Mouse (Mus musculus): Measurements from ENCODE around the gene Myh2. TPM values are rescaled to one million over a fixed set of nuclear protein-coding genes. Genes with fewer than 3 reads are reported as not detected.

Gene Myh2
- polyA plus RNA-seq, 1 experiment from 2014 or later, result not detected

DNA sequence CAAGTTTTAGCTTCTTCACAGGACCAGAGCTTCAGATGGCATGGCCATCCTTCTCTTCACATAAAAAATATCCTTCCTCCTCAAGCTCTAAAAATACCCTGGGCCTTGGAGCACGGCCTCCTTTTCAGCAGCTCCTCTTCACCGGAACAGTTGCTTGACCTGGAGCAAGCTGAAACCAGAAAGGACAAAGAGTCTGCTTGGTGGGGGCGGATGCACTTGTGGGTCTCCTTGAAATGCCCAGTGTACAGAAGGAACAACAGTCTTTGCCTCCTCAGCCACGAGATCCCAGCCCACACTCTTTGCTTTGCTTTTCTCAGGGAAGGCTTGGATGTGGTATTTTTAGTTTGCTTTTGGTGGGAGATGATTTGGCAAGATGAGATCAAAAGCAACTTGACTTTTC, 7.1 kb upstream of the Myh2 start:
- Histone ChIP-seq H3K9ac (replicated peaks; ENCODE audit: low read depth, low read length) (no peak overlapping the region), H3K36me3 (ENCODE audit: control insufficient read depth, insufficient read depth, low read length) (no peaks in the 10 kb centered on the region), H3K4me3 (ENCODE audit: low read depth, low read length) (no peak overlapping the region), H3K4me1 (ENCODE audit: control insufficient read depth, insufficient read depth, low read length) (no peaks in the 10 kb centered on the region), H3K27ac (ENCODE audit: low read length) (no peak overlapping the region), H3K9me3 (ENCODE audit: control insufficient read depth, low read depth, low read length) (no peaks in the 10 kb centered on the region), H3K27me3 (ENCODE audit: control insufficient read depth, insufficient read depth, low read length) (no peaks in the 10 kb centered on the region), H3K4me2 (replicated peaks; ENCODE audit: low read depth, low read length) (no peak overlapping the region)
- 84% methylated on average over 4 of the region's 4 CpGs for WGBS
- ATAC-seq (ENCODE audit: insufficient number of reproducible peaks, insufficient read depth, low FRiP score, low read depth), result no peak

DNA sequence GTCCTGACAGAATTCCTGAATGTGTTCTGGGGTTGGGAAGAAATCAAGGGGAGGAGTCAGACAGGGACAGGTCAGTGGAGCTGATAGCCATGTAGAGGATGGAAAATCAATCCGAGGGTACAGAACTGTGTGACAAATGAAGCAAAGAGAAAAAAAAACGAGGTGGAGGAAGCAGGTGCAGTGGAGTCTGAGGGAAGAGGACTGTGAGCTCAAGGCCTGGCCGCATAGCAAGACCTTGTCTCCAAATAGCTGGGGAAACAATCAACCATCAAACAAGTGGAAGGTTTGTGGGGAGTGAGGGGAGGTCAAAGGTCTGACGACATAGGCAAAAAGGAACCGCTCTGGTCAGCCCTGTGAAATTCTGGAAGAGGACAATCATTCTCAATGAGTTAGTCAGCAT, 6.0 kb upstream of the Myh2 start:
- Histone ChIP-seq H3K27me3 (ENCODE audit: control insufficient read depth, insufficient read depth, low read length) (no peaks in the 10 kb centered on the region), H3K4me3 (ENCODE audit: low read depth, low read length) (no peak overlapping the region), H3K9ac (replicated peaks; ENCODE audit: low read depth, low read length) (no peak overlapping the region), H3K27ac (ENCODE audit: low read length) (no peak overlapping the region), H3K4me1 (ENCODE audit: control insufficient read depth, insufficient read depth, low read length) (no peaks in the 10 kb centered on the region), H3K36me3 (ENCODE audit: control insufficient read depth, insufficient read depth, low read length) (no peaks in the 10 kb centered on the region), H3K4me2 (replicated peaks; ENCODE audit: low read depth, low read length) (no peak overlapping the region), H3K9me3 (ENCODE audit: control insufficient read depth, low read depth, low read length) (no peaks in the 10 kb centered on the region)
- no peak for ATAC-seq (ENCODE audit: insufficient number of reproducible peaks, insufficient read depth, low FRiP score, low read depth)
- WGBS, result 56% methylated on average over 5 of the region's 5 CpGs

DNA sequence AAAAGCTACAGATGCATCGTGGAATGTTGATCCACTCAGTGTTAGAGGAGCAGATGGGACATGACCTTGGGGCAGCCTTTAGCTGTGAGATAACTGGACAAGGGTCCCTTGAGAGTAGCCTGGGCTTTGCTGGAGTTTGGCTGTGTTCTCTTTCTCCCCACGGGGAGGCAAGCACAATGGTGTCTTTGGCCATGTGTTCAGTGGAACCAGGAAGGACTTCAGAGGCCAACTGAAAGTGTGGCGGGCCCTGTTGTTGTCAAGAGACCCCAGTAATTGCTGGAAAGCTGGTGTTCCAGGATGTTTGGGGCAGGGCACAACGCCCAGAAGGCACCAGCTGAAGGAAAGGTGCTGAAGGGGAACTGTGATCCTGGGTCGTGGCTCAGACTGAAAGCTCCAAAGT, 1.5 kb upstream of the Myh2 start:
- H3K4me1 ChIP-seq (ENCODE audit: control insufficient read depth, insufficient read depth, low read length), result no peaks in the 10 kb centered on the region
- H3K36me3 ChIP-seq (ENCODE audit: control insufficient read depth, insufficient read depth, low read length), result no peaks in the 10 kb centered on the region
- no peak overlapping the region for H3K9ac ChIP-seq (replicated peaks; ENCODE audit: low read depth, low read length)
- H3K9me3 ChIP-seq (ENCODE audit: control insufficient read depth, low read depth, low read length), result no peaks in the 10 kb centered on the region
- H3K27ac ChIP-seq (ENCODE audit: low read length), result no peak overlapping the region
- ATAC-seq (ENCODE audit: insufficient number of reproducible peaks, insufficient read depth, low FRiP score, low read depth), result no peak
- no peak overlapping the region for H3K4me2 ChIP-seq (replicated peaks; ENCODE audit: low read depth, low read length)
- H3K27me3 ChIP-seq (ENCODE audit: control insufficient read depth, insufficient read depth, low read length), result no peaks in the 10 kb centered on the region
- 56% methylated on average over 5 of the region's 5 CpGs for WGBS
- H3K4me3 ChIP-seq (ENCODE audit: low read depth, low read length), result no peak overlapping the region

DNA sequence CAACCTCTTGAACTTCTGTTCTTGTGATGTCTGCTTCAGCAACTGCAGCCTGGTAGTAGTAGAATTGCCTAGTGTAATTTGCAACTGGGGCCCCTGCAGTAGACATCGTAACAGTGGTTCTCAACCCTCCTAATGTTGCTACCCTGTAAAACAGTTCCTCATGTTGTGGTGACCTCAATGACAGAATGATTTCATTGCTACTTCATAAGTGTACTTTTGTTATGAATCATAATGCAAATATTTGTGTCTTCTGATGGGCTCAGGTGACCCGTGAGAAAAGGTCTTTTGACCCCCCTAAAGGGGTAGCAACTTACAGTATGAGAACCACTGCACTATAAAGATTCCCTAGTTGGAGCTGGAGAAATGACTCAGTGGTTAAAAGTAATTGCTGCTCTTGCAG, 1.6 kb downstream of the Myh2 start:
- Histone ChIP-seq H3K4me1 (ENCODE audit: control insufficient read depth, insufficient read depth, low read length) (no peaks in the 10 kb centered on the region), H3K4me2 (replicated peaks; ENCODE audit: low read depth, low read length) (no peak overlapping the region), H3K27me3 (ENCODE audit: control insufficient read depth, insufficient read depth, low read length) (no peaks in the 10 kb centered on the region), H3K4me3 (ENCODE audit: low read depth, low read length) (no peak overlapping the region), H3K36me3 (ENCODE audit: control insufficient read depth, insufficient read depth, low read length) (no peaks in the 10 kb centered on the region), H3K9ac (replicated peaks; ENCODE audit: low read depth, low read length) (no peak overlapping the region), H3K9me3 (ENCODE audit: control insufficient read depth, low read depth, low read length) (no peaks in the 10 kb centered on the region), H3K27ac (ENCODE audit: low read length) (no peak overlapping the region)
- ATAC-seq (ENCODE audit: insufficient number of reproducible peaks, insufficient read depth, low FRiP score, low read depth), result no peak
- WGBS, result 68% methylated on average over 2 of the region's 2 CpGs

DNA sequence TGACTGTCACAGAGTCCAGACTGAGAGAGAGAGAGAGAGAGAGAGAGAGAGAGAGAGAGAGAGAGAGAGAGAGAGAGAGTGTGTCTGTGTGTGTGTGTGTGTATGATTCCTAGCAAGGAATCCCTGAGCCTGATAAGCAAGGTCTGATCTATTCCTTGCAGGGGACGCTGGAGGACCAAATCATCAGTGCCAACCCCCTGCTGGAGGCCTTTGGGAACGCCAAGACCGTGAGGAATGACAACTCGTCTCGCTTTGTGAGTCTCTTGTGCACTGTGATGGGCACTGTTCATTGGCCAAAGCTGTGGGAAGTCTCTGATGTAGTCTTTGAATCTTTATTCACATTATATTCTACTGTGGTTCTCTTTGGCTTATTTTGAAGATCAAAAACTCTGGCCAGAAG, 5.5 kb downstream of the Myh2 start:
- 76% methylated on average over 5 of the region's 5 CpGs for WGBS
- Histone ChIP-seq H3K36me3 (ENCODE audit: control insufficient read depth, insufficient read depth, low read length) (no peaks in the 10 kb centered on the region), H3K27me3 (ENCODE audit: control insufficient read depth, insufficient read depth, low read length) (no peaks in the 10 kb centered on the region), H3K4me2 (replicated peaks; ENCODE audit: low read depth, low read length) (no peak overlapping the region), H3K9ac (replicated peaks; ENCODE audit: low read depth, low read length) (no peak overlapping the region), H3K27ac (ENCODE audit: low read length) (no peak overlapping the region), H3K4me1 (ENCODE audit: control insufficient read depth, insufficient read depth, low read length) (no peaks in the 10 kb centered on the region), H3K9me3 (ENCODE audit: control insufficient read depth, low read depth, low read length) (no peaks in the 10 kb centered on the region), H3K4me3 (ENCODE audit: low read depth, low read length) (no peak overlapping the region)
- no peak for ATAC-seq (ENCODE audit: insufficient number of reproducible peaks, insufficient read depth, low FRiP score, low read depth)

DNA sequence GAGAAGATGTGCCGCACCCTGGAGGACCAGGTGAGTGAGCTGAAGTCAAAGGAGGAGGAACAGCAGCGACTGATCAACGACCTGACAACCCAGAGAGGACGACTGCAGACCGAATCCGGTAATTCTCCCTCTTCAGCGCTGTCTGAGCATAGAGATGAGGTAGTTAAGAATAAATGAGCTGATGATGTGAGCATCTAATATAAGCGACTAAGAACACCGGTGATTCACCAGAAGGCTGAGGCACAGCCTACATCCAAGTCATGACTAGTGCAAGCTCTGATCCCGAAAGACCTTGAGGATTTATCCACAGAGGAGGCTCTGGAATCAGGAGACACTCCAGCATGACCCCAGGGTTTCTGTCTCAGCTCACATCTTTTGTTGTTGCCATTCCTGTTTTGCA, 19.5 kb downstream of the Myh2 start:
- H3K4me2 ChIP-seq (replicated peaks; ENCODE audit: low read depth, low read length), result no peak overlapping the region
- no peak overlapping the region for H3K4me3 ChIP-seq (ENCODE audit: low read depth, low read length)
- H3K9me3 ChIP-seq (ENCODE audit: control insufficient read depth, low read depth, low read length), result no peaks in the 10 kb centered on the region
- H3K27me3 ChIP-seq (ENCODE audit: control insufficient read depth, insufficient read depth, low read length), result no peaks in the 10 kb centered on the region
- ATAC-seq (ENCODE audit: insufficient number of reproducible peaks, insufficient read depth, low FRiP score, low read depth), result no peak
- H3K9ac ChIP-seq (replicated peaks; ENCODE audit: low read depth, low read length), result no peak overlapping the region
- no peak overlapping the region for H3K27ac ChIP-seq (ENCODE audit: low read length)
- 73% methylated on average over 10 of the region's 10 CpGs for WGBS
- no peaks in the 10 kb centered on the region for H3K4me1 ChIP-seq (ENCODE audit: control insufficient read depth, insufficient read depth, low read length)
- H3K36me3 ChIP-seq (ENCODE audit: control insufficient read depth, insufficient read depth, low read length), result no peaks in the 10 kb centered on the region

DNA sequence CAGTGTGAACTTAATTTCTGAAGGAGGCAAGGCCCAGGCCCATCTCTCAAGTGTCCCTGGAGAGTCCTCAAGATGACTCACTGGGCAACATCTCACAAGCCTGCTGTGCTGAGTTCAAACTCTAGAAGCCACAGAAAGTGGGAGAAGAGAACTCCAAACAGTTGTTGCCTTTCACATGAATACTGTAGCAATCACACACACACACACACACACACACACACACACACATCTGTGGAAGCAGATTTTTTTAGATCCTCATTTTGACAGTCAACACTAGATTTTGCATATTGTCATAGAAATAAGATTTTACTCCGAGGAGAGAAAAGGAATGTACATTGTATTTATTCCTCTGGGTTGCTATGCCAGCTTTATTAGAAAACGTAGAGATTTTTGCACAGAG, 20.0 kb downstream of the Myh2 start:
- H3K36me3 ChIP-seq (ENCODE audit: control insufficient read depth, insufficient read depth, low read length), result no peaks in the 10 kb centered on the region
- H3K4me2 ChIP-seq (replicated peaks; ENCODE audit: low read depth, low read length), result no peak overlapping the region
- ATAC-seq (ENCODE audit: insufficient number of reproducible peaks, insufficient read depth, low FRiP score, low read depth), result no peak
- H3K27ac ChIP-seq (ENCODE audit: low read length), result no peak overlapping the region
- H3K27me3 ChIP-seq (ENCODE audit: control insufficient read depth, insufficient read depth, low read length), result no peaks in the 10 kb centered on the region
- WGBS, result 90% methylated on average over 2 of the region's 2 CpGs
- no peak overlapping the region for H3K9ac ChIP-seq (replicated peaks; ENCODE audit: low read depth, low read length)
- H3K4me1 ChIP-seq (ENCODE audit: control insufficient read depth, insufficient read depth, low read length), result no peaks in the 10 kb centered on the region
- no peaks in the 10 kb centered on the region for H3K9me3 ChIP-seq (ENCODE audit: control insufficient read depth, low read depth, low read length)
- no peak overlapping the region for H3K4me3 ChIP-seq (ENCODE audit: low read depth, low read length)

DNA sequence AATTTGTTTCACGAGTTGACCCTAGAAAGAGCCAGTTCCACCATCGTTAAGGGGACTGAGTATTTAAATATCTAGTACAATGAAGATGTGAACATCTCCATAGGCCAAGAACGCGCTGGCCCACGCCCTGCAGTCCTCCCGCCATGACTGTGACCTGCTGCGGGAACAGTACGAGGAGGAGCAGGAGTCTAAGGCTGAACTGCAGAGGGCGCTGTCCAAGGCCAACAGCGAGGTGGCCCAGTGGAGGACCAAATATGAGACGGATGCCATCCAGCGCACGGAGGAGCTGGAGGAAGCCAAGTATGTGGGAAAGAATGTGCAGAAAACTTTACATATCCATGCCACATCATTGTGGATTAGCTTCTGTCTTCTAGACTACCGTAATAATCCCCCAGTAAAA, 20.7 kb downstream of the Myh2 start:
- WGBS, result 87% methylated on average over 14 of the region's 14 CpGs
- ATAC-seq (ENCODE audit: insufficient number of reproducible peaks, insufficient read depth, low FRiP score, low read depth), result no peak
- no peaks in the 10 kb centered on the region for H3K9me3 ChIP-seq (ENCODE audit: control insufficient read depth, low read depth, low read length)
- no peak overlapping the region for H3K4me3 ChIP-seq (ENCODE audit: low read depth, low read length)
- H3K4me2 ChIP-seq (replicated peaks; ENCODE audit: low read depth, low read length), result no peak overlapping the region
- no peak overlapping the region for H3K27ac ChIP-seq (ENCODE audit: low read length)
- no peak overlapping the region for H3K9ac ChIP-seq (replicated peaks; ENCODE audit: low read depth, low read length)
- no peaks in the 10 kb centered on the region for H3K4me1 ChIP-seq (ENCODE audit: control insufficient read depth, insufficient read depth, low read length)
- H3K27me3 ChIP-seq (ENCODE audit: control insufficient read depth, insufficient read depth, low read length), result no peaks in the 10 kb centered on the region
- H3K36me3 ChIP-seq (ENCODE audit: control insufficient read depth, insufficient read depth, low read length), result no peaks in the 10 kb centered on the region

DNA sequence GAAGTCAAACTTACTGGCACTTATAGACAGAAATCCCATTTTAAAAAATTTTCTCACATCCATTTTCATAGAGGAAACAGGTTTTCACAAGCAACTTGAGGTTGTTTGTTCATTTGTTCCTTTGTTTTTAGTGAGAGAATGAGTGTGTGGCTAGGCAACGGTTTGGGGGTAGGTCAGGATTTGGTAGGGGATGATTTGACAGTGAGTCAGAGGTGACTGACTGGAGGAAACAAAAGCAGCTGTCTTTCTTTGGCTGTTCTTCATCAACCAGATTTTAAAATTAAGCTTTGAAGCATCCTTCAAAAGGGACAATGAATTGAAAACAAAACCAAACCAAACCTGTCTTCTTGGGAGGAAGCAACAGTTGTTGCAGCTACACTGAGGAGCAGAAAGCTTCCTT, 28.5 kb downstream of the Myh2 start:
- H3K27ac ChIP-seq (ENCODE audit: low read length), result no peak overlapping the region
- H3K9ac ChIP-seq (replicated peaks; ENCODE audit: low read depth, low read length), result no peak overlapping the region
- H3K4me1 ChIP-seq (ENCODE audit: control insufficient read depth, insufficient read depth, low read length), result no peaks in the 10 kb centered on the region
- 43% methylated on average over 1 of the region's 1 CpGs for WGBS
- no peak overlapping the region for H3K4me2 ChIP-seq (replicated peaks; ENCODE audit: low read depth, low read length)
- H3K27me3 ChIP-seq (ENCODE audit: control insufficient read depth, insufficient read depth, low read length), result no peaks in the 10 kb centered on the region
- H3K36me3 ChIP-seq (ENCODE audit: control insufficient read depth, insufficient read depth, low read length), result no peaks in the 10 kb centered on the region
- ATAC-seq (ENCODE audit: insufficient number of reproducible peaks, insufficient read depth, low FRiP score, low read depth), result no peak
- no peak overlapping the region for H3K4me3 ChIP-seq (ENCODE audit: low read depth, low read length)
- H3K9me3 ChIP-seq (ENCODE audit: control insufficient read depth, low read depth, low read length), result no peaks in the 10 kb centered on the region
